Mouse (Mus musculus) cerebellum, adult 8-10 months (tissue): Measurements from ENCODE around the gene Slc13a2.

Source experiments
- DNase-seq: peaks from one replicate; pipeline ENCODE4 v3.0.0; 2022

The Slc13a2 gene

DNA sequence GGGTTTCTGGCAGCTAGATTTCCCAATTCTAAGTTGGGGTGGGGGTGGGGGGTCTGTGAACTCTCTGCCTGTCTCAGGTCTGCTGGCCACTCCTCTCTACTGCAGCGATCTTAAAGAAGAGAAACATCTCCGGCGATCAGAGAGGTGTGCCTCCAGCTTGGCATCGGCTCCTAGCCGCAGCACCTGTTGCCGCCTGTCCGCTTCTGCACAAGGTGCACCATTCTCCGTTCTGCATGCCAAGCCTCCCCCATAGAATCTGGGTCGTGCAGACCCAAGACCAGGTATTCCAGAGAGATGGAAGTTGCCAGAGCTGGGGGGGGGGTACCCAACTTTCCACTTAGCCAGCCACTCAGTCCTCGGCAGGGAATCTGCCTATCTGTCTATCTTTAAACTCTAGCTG lies 36.2 kb downstream of the Slc13a2 start:
- no peak for DNase-seq

DNA sequence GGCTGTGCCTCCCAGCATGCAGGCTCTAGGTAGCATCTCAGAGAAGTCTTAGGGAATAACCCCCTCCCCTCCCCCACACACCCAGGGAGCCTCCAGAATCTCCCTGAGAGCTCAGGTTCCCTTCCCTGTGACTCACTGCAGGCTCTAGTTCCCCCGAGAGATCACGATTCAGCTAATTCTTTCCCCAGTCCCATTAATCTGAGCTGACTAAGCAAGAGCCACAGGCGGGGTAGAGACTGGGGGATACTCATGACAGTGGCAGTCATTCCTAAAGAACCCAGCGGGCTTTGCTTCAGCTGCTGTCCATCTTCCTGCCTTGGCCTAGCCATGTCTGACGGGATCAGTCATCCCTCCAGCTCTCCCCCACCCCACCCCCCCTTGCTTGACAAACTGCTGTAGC lies 39.3 kb downstream of the Slc13a2 start:
- DNase-seq, result no peak

DNA sequence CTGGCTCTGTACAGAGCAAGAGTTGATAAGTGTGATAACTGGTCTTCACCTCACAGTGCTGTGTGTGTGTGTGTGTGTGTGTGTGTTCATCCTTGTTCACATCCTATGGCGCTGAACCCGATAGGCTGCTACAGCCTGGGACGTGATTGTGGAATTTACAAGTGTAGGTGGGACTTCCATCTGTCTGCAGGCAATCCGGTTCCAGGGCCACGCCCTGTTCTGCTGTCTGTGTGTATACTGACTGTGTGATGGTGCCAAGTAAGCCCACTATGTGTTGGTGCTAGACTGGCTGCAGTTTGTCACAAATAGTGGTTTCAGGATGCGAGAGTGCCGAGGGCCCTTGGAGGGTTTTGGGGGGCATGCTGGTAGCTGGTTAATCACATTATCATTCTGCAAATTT lies 39.7 kb downstream of the Slc13a2 start:
- no peak for DNase-seq

DNA sequence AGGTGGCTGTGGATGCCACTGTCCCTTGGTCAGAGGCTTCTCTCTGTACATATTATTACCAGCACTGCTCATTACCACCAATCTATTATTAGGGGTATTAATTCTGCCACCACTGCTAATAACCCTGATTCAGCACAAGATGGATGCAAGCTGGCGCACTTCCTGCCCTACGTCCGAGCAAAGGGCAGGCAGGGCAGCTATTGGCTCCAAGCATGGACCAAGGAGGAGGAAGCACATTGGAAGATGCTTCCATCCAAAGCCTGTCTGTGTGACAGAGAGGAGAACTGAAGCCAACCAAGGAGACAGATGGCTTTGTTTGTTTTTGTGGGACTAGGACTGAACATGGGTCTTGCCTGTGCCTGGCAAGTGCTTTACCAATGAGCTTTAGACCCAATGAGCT lies 41.0 kb downstream of the Slc13a2 start:
- no peak for DNase-seq

DNA sequence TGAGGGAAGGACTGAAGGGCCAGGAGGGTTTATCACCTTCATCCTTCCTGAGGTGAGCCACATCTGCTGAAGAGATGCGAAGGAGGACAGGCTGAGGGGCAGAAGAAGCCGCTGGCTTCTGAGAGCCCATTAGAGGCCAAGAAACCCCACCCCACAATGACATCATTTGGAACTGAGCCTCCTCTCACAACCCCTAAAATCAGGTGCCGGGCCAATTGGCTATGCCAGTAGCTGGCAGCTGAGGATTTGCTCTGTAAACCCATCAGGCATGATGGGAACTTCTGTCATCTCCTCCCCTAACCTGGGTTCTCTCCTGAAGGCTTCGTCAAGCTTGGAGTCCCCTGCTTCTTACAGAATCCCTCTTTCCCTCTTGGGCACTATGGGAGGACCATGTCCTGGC lies 41.7 kb downstream of the Slc13a2 start:
- no peak for DNase-seq

DNA sequence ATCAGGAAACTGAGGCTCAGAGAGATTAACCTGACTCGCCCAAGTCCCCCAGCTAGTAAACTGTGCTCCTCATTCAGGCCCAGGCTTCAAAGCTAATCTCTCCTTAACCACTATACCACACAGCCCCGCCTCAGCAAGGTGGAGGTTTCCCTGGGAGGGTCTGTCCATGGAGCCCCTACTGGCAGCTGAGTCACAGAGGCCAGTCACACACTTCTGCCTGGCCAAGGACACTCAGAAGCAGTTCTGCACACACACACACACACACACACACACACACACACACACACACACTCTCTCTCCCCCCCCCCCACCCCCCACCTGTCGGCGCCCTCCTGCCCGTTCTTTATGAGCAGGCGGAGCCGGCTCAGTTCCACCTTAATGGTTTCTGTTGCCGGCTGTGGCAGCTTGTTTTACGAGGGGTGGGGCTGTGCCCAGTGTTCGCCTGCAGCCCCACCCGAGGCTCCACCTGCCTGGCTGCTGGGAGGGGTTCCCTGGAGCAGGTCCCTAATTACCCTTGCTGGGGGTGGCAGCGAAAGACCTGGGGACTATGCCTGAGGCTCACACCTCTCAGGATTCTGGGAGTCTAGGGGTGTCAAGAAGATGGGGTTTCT lies 44.4 kb downstream of the Slc13a2 start:
- no peak for DNase-seq

DNA sequence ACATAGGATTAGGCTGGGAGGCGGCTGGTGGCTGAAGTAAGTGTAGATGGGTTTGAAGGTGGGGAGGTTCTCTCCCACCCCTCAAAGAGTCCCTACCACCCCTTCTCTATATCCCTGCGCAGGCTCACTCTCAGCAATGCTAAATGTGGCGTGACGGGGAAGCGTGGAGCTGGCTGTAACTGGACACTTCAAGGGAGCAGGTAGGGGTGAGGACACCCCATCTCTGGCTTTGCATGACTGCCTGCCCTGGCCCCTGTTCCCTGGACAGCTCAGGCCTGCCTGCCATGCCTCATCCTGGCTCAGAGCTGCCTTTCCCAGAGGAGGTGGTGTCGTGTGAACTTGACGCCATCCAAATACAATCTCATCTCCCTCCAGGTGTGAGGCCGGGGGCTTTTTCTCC lies 47.9 kb downstream of the Slc13a2 start:
- DNase-seq, result no peak

DNA sequence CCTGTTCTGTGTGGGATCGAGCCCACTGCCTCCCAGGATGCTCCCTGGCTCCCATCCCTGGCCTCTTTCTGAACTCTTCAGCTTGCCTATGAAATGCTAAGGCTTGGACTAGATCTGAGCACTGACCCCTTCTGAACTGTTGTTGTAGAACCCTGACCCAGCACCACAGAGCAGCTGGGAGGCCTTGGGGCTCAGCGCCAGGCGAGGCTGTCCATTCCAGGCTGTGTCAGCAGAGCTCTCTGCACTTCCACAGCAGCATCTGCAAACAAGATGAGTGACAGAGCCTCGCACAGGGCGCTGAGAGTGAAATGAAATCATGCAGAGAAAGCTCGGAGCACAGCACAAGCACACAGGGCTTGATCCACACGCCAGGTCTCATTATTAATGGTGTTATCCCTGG lies 49.4 kb downstream of the Slc13a2 start:
- no peak for DNase-seq

DNA sequence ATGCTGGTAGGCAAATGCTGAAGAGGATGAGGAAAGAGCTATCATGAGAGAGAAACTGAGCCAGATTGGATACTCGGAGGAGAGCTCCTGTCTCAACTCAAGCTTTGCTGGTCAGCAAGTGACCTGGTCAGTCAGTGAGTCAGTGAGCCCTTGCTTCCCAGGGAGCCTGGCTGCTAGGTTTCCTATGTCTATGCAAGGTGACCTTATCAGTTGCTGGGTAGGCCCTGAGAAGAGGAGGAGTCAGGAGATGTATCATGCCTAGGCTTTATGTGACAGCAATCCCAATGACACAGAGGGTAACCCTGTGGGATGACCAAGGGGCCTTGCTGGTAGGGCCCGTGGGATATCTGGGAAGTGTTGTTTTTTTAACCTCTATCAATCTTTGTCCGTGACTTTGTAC lies 49.9 kb downstream of the Slc13a2 start:
- no peak for DNase-seq

DNA sequence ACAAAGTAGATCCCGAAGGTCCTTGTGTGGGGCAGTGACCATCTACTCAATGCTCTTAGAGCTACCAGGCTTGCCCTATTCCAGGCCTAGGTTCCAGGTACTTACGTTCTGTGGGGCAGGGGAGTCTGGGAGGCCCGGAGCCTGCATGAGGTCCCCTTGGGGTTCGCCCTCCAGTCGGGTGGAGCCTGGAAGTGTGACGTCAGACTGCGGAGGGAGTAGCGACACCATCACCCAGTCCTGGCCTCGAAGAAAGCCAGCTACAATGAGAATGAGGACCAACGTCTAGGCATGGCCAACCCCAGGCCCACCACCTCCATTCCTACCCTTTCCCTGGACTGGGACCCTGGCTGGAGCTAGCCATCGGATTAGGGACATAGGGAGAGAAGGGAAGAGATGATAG lies 50.3 kb downstream of the Slc13a2 start:
- DNase-seq, result no peak

DNA sequence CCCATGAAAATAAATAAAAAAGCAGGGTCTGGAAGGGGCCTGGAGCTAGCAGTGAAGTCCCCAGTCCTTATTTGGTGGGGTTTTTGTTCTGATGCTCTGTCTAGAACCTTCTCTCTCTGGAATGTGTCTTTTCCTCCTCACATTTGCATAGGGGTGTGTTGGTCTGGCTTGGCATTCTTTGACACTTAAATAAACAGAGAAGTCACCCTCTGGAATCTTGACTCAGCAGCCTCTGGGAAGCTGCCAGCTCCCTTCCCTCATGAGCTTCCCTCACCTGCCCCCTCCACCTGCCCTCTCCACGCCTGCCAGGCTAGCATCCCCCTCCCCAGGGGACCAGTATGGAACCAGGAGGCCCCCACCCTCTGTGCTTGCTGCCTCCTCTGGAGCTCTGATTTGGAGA lies 51.6 kb downstream of the Slc13a2 start:
- no peak for DNase-seq

DNA sequence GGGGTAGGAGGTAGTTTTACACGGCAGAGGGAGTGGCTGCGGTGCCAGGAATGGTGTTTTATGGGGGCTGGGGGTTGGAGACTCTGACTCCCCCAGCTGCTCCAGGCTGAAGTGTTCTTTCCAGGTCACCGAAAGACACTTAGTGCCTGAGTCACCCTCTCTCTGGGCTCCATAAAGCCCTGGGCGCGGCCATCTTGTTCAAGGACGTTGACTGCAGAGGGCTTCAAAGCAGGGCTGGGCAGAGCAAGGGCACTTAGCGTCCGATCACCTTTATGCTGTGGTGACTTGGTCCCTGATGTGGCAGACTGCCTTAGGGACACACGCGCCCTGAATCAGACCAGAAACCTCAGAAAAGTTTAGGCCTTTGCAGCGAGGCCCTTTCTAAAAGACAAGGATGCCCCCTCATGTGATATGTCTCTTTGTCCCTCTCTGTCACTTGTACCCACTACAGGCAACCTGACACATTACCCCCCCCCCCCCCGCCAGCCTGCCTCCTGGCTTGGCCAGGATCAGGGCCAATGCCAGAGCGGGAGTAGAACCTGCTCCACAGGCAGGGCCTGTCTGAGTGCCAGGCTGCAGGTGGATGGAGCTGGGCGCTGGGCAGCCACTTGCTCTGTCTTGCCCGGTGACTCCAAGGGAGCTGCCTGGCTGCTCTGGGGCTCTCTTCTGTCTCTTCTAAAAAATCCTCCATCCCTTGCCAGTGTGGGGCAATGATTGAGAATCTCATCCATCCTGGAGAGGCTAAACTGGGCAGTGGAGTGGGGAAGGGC lies 54.4 kb downstream of the Slc13a2 start:
- no peak for DNase-seq

DNA sequence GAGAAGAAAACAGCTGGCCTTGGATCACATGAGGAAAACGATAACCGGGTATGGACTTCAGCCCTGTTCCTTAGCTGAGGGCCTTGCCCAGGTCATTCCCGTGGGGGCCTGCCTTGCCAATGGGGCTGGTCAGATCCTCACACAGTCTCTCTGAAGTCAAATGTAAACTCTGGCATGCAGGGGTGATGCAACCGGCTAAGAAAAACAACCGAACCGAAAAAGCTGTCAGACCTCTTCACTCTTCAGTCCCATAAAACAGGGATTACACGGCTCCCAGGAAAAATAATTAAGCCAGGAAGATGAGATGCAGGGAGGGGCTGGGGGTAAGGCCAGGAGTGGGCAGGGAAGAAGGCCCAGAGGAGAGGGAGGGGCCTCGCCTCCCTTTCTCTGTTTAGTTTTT lies 57.9 kb downstream of the Slc13a2 start:
- no peak for DNase-seq

DNA sequence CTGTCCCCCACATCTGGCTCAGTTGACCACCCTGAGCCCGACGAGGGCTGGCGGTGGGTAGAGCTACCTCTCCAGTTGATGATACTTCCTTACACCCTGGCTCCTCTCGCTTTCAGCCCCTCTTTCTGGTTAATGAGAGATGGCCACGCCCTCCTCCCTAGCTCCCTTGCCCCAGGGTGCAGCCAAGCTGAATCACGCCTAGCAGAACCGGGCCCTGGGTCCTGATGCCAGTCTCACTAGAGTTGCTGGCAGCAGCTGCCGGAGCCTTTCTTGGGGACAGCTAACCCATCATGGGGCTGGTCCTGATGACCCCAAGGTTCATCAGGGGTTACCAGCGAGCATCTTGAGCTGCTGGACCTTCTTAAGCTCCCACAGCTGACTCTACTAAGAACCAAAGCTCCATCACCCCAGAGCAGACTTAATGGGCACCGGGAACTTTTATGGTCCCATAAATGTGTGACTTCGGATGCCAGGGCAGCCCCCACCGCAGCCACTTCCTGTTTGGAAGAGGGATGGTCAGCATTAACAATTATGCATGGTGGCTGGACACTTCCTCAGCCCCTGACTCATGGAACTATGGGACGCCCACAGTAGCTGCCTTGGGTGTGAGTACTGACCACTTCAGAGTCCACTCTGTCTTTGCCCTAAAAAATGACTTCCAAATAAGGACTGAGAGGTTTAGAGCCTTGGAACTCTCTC lies 58.6 kb downstream of the Slc13a2 start:
- no peak for DNase-seq

DNA sequence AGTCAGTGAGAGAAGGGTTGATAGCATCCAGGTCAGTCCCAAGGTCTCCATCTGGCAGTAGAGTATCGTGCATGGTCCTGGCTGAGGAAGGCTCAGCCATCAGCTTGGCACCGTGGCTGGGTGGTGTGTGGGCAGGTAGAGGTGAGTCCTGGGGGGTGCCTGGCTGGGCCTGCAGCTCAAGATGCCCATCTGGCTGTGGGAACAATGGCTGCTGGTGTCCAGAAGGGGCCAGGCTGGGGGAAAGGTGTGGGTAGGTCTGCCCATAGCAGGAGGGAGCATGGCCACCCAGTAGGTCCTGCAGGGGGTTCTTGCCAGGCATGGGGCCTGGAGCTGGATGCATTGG lies 61.3 kb downstream of the Slc13a2 start:
- no peak for DNase-seq

DNA sequence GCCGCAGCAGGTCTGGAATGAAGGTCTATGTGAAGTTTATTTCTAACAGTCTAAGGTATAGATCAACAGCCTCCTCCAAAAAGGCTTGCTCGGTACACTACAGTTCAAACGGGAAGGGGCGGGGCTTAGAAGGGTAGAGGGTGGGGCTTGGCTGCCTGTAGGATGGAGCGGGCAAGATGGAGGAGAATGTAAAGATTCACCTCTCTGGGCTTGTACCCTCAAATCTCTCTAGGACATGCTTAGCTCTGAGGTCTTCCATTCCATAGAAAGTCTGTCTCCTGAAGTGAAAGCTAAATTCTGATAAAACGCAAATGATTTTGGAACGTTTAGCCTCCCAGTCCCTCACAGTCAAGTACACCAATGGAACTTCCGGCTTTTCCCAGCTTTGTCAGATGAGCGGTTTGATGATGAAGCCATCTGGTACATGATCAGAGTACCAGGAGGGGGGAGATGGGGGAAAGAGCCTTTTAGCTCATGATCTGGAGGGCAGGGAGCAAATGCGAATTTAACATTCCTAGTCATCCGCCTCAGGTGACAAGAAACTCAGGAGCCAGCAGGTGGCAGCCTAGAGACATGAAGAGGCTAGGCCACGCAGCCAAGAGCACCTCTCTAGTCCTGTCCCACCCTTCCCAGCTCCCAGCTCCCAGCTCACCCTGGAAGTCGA lies 61.8 kb downstream of the Slc13a2 start:
- peak; percentile 68 for DNase-seq

DNA sequence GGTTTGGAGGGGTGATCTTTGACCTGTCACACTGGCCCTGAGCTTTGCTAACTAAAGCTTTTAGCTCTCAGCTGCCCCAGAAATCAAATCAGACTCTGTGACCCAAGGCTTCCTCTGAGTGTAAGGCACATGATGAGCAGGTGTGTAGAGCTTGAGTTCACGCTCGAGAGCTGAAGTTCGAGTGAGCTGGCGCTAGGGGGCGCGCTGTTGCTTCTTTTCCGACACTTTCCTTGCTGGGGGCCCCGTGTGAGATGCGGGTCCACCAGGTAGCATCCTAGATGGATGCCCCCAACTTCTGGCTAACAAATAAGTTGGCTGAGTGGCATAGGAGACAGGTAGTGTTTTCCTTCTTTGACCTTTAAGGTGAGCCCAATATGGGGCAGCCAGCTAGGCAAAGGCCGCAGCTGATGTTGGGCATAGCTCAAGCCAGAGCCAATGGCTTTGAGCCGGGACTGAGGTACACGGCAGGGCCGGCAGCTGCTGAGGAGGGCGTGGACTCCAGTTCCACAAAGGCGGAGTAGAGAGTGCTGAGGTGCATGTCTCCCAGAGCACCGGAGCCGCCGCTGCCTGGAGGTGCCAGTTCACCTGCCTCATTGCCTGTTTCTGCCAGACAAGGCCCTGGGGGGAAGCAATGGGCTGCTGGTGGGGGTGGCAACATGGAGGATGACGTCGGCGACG lies 63.5 kb downstream of the Slc13a2 start:
- DNase-seq, result no peak

DNA sequence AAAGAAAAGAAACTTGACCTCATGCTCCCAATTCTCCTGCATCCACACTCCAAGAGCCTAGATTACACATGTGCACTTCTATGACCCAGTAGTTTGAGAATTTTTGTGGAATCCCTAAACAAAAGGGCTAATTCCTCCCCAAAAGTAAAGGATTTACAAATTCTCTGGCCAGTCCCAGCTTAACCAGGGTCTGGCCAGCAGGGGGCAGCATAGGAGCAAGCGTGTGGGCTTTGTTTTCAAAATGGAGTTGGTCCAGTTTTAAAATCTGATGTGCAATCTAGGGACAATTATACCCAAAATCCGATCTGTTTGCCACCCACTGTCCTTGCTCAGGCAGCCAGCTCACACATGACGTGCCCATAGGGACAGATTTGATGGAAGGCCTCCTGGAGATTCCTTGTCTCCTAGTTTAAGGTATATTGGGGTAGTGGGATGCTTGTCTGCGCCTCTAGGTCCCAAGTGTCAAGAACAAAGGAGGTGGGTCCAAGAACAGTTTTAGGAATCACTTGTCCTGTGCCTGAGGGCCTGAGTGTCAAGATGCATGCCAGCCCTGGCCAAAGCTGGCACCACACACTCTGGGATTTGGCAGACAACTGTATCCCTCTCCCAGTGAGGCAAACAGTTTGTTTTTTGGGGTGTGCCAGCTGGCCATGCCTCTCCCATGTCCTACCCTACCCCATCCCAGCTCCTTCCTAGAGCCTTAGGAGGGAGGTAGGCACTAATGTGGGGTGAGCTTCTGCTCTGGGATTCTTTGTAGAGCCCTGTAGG lies 66.4 kb downstream of the Slc13a2 start:
- DNase-seq, result peak; percentile 68

DNA sequence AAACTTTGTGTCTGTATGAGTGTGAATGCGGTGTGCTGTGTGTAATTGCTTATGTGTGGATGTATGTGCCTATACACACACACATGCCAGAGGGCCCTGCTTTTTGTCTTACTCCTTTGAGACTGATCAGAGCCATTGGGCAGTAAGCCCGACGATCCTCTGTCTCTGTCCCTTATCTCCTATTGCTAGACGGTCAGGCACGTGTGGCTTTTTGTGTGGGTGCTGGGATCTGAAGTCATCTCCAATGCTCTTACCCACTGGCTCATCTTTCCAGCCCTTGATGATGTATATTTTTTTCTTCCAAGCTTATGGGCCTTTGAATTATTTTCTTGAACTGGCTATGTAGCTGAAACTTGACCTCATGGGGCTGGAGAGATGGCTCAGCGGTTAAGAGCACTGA lies 67.1 kb downstream of the Slc13a2 start:
- DNase-seq, result no peak

DNA sequence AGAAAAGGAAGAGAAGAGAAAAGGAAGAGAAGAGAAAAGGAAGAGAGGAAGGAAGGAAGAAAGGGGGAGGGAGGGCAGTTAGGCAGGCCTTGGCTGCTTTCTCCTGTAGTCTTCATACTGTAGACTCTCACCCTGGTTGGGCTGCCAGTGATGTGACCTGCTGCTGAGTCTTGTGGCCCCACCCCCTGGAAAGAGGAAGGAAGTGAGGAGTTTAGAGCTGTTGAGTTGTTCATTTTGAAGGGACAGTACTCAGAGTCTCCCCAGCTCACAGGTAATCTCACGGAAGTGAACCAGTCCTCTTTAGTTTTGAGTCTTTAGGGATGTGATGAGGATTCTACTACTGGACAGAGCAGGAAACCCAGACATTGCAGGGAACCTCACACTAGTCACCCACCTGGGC lies 68.9 kb downstream of the Slc13a2 start:
- no peak for DNase-seq

DNA sequence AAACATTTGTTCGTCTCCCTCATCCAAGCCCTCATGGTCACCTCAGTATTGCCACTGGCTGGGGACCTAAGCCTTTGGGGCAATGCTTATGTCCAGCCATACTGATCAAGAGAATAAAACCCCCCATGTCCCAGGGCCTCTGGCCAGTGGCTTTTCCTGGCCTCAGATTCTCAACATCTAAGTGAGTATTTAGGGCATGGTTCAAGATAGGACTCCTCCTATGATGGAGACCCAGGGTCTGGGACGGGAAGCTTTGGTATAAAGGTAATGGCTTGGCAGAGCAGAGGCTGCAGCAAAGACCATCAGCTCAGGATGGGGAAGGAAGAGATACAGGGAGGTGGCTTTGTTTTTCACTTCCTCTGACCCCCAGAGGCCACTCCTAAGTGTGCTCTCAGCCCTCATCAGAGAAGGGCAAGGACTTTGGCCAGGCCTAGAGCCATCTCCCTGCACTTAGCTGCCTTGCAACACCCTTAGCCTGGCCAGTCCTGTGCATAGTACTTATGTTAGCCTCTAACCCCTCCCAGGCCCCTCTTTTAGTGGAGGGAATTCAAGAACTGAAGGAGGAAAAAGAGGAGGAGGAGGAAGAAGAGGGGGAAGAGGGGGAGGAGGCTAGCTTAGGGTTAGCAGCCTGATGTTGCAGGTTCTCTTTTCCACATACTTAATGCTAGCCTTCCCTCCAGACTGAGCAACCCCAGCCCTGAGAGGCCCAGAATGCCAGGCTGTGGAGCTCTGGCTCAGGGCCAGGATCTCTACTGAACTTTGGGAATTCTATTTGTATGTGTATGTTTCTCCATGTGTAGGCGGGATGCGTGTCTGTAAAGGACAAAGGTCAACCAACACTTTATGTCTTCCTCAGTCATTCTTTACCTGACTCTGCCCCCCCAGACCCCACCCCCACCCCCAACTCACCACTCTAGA lies 72.3 kb downstream of the Slc13a2 start:
- no peak for DNase-seq
